Mouse (Mus musculus) cortical plate, adult 2 months (tissue): ENCODE measurements around the gene Gm9376.

ENCODE experiments used
- CTCF ChIP-seq: fragments of 200-500 bp; IDR thresholded peaks from 2 replicates; pipeline ENCODE4 v1.5.1; 2011; ENCODE audit warnings: mild to moderate bottlenecking, control low read depth, low read length; ENCODE audit not compliant: insufficient read depth; ENCODE audit errors: extremely low read depth
- POLR2A ChIP-seq: fragments of 200-500 bp; IDR thresholded peaks from 2 replicates; pipeline ENCODE4 v1.6.1; 2011; ENCODE audit warnings: mild to moderate bottlenecking, low read length, control low read depth; ENCODE audit not compliant: insufficient read depth; ENCODE audit errors: extremely low read depth

- TF ChIP-seq POLR2A: no peak
- TF ChIP-seq CTCF: no peak
These were observed 47.2 kb downstream of the Gm9376 start for GRCm38 (mm10) chr14:118313931-118314330.
